Mouse (Mus musculus): ENCODE measurements at regions not wholly inside any gene's neighbourhood (a gene's known extent, or its start where the extent isn't known, plus 50 kb on each side); places are given as distances from the start of the nearest gene placed in this dataset.
A peak's percentile ranks its signal among the peaks of the same experiment; 100 is the strongest.

GRCm38 (mm10) chr3:78707687-78708086 is 578.6 kb downstream of the Rapgef2 start:
- Histone ChIP-seq H3K4me1 (no peaks in the 10 kb centered on the region), H3K9ac (no peak overlapping the region), H3K27ac (no peak overlapping the region), H3K4me2 (replicated peaks) (no peak overlapping the region), H3K9me3 (no peaks in the 10 kb centered on the region), H3K27me3 (no peaks in the 10 kb centered on the region), H3K4me3 (no peak overlapping the region), H3K36me3 (no peaks in the 10 kb centered on the region)
- WGBS, result 64% methylated on average over 1 of the region's 1 CpGs
- ATAC-seq (ENCODE audit: insufficient number of reproducible peaks, insufficient read depth, low FRiP score, low TSS enrichment), result no peak

GRCm38 (mm10) chr3:78698936-78699335 is 587.4 kb downstream of the Rapgef2 start:
- Histone ChIP-seq H3K9ac (no peak overlapping the region), H3K4me1 (no peaks in the 10 kb centered on the region), H3K27me3 (no peaks in the 10 kb centered on the region), H3K27ac (no peak overlapping the region), H3K9me3 (no peaks in the 10 kb centered on the region), H3K4me2 (replicated peaks) (no peak overlapping the region), H3K36me3 (no peaks in the 10 kb centered on the region), H3K4me3 (no peak overlapping the region)
- WGBS, result 47% methylated on average over 5 of the region's 5 CpGs
- 0 out of 2 replicates have a peak, but pooled peaks have one; percentile 15 for ATAC-seq (ENCODE audit: insufficient number of reproducible peaks, insufficient read depth, low FRiP score, low TSS enrichment)

- Histone ChIP-seq H3K9ac (no peak overlapping the region), H3K9me3 (no peaks in the 10 kb centered on the region), H3K4me1 (no peaks in the 10 kb centered on the region), H3K27me3 (no peaks in the 10 kb centered on the region), H3K27ac (no peak overlapping the region), H3K36me3 (no peaks in the 10 kb centered on the region), H3K4me2 (replicated peaks) (no peak overlapping the region), H3K4me3 (no peak overlapping the region)
- no peak for ATAC-seq (ENCODE audit: insufficient number of reproducible peaks, insufficient read depth, low FRiP score, low TSS enrichment)
- 67% methylated on average over 3 of the region's 3 CpGs for WGBS
Observed at GRCm38 (mm10) chr3:78691499-78691898, 594.8 kb downstream of the Rapgef2 start.

- WGBS, result 88% methylated on average over 1 of the region's 1 CpGs
- Histone ChIP-seq H3K36me3 (no peaks in the 10 kb centered on the region), H3K9me3 (no peaks in the 10 kb centered on the region), H3K27me3 (no peaks in the 10 kb centered on the region), H3K27ac (no peak overlapping the region), H3K4me3 (no peak overlapping the region), H3K9ac (no peak overlapping the region), H3K4me1 (no peaks in the 10 kb centered on the region), H3K4me2 (replicated peaks) (no peak overlapping the region)
- no peak for ATAC-seq (ENCODE audit: insufficient number of reproducible peaks, insufficient read depth, low FRiP score, low TSS enrichment)
Observed at GRCm38 (mm10) chr3:78677656-78678055, 608.7 kb downstream of the Rapgef2 start.

GRCm38 (mm10) chr3:78676806-78677205 is 609.5 kb downstream of the Rapgef2 start:
- no peak for ATAC-seq (ENCODE audit: insufficient number of reproducible peaks, insufficient read depth, low FRiP score, low TSS enrichment)
- WGBS, result 53% methylated on average over 2 of the region's 2 CpGs
- no peaks in the 10 kb centered on the region for H3K9me3 ChIP-seq
- no peak overlapping the region for H3K9ac ChIP-seq
- H3K4me1 ChIP-seq, result no peaks in the 10 kb centered on the region
- H3K27me3 ChIP-seq, result no peaks in the 10 kb centered on the region
- no peak overlapping the region for H3K4me2 ChIP-seq (replicated peaks)
- no peak overlapping the region for H3K27ac ChIP-seq
- H3K36me3 ChIP-seq, result no peaks in the 10 kb centered on the region
- H3K4me3 ChIP-seq, result no peak overlapping the region

GRCm38 (mm10) chr3:78674529-78675187 is 611.7 kb downstream of the Rapgef2 start:
- WGBS, result 82% methylated on average over 5 of the region's 5 CpGs
- Histone ChIP-seq H3K36me3 (no peaks in the 10 kb centered on the region), H3K27ac (no peak overlapping the region), H3K4me3 (no peak overlapping the region), H3K9me3 (no peaks in the 10 kb centered on the region), H3K27me3 (no peaks in the 10 kb centered on the region), H3K4me2 (replicated peaks) (no peak overlapping the region), H3K4me1 (no peaks in the 10 kb centered on the region), H3K9ac (no peak overlapping the region)
- no peak for ATAC-seq (ENCODE audit: insufficient number of reproducible peaks, insufficient read depth, low FRiP score, low TSS enrichment)

GRCm38 (mm10) chr3:78668050-78668449 is 618.3 kb downstream of the Rapgef2 start:
- H3K27me3 ChIP-seq, result no peaks in the 10 kb centered on the region

GRCm38 (mm10) chr3:78667374-78668023 is 618.8 kb downstream of the Rapgef2 start:
- H3K27ac ChIP-seq, result no peak overlapping the region
- 76% methylated on average over 4 of the region's 4 CpGs for WGBS
- no peaks in the 10 kb centered on the region for H3K4me1 ChIP-seq
- H3K36me3 ChIP-seq, result no peaks in the 10 kb centered on the region
- H3K4me3 ChIP-seq, result no peak overlapping the region
- ATAC-seq (ENCODE audit: insufficient number of reproducible peaks, insufficient read depth, low FRiP score, low TSS enrichment), result no peak
- no peaks in the 10 kb centered on the region for H3K9me3 ChIP-seq
- H3K27me3 ChIP-seq, result no peaks in the 10 kb centered on the region
- H3K9ac ChIP-seq, result no peak overlapping the region
- H3K4me2 ChIP-seq (replicated peaks), result no peak overlapping the region

More at GRCm38 (mm10) chr3:78668050-78668449, 618.3 kb downstream of the Rapgef2 start:
- Histone ChIP-seq H3K9ac (no peak overlapping the region), H3K4me1 (no peaks in the 10 kb centered on the region), H3K9me3 (no peaks in the 10 kb centered on the region), H3K4me3 (no peak overlapping the region), H3K27ac (no peak overlapping the region), H3K36me3 (no peaks in the 10 kb centered on the region), H3K4me2 (replicated peaks) (no peak overlapping the region)
- no peak for ATAC-seq (ENCODE audit: insufficient number of reproducible peaks, insufficient read depth, low FRiP score, low TSS enrichment)

GRCm38 (mm10) chr3:78648115-78648514 is 638.2 kb downstream of the Rapgef2 start:
- no peak for ATAC-seq (ENCODE audit: insufficient number of reproducible peaks, insufficient read depth, low FRiP score, low TSS enrichment)
- H3K4me3 ChIP-seq, result no peak overlapping the region
- WGBS, result 86% methylated on average over 2 of the region's 2 CpGs
- H3K27ac ChIP-seq, result no peak overlapping the region
- H3K27me3 ChIP-seq, result no peaks in the 10 kb centered on the region
- no peak overlapping the region for H3K4me2 ChIP-seq (replicated peaks)
- no peaks in the 10 kb centered on the region for H3K4me1 ChIP-seq
- no peaks in the 10 kb centered on the region for H3K9me3 ChIP-seq
- H3K9ac ChIP-seq, result no peak overlapping the region
- H3K36me3 ChIP-seq, result no peaks in the 10 kb centered on the region

GRCm38 (mm10) chr3:78635386-78635785 is 650.9 kb downstream of the Rapgef2 start:
- Histone ChIP-seq H3K4me3 (no peak overlapping the region), H3K9me3 (no peaks in the 10 kb centered on the region), H3K27me3 (no peaks in the 10 kb centered on the region), H3K36me3 (no peaks in the 10 kb centered on the region), H3K27ac (no peak overlapping the region), H3K4me2 (replicated peaks) (no peak overlapping the region), H3K9ac (no peak overlapping the region), H3K4me1 (no peaks in the 10 kb centered on the region)
- WGBS, result 67% methylated on average over 4 of the region's 4 CpGs
- ATAC-seq (ENCODE audit: insufficient number of reproducible peaks, insufficient read depth, low FRiP score, low TSS enrichment), result no peak

GRCm38 (mm10) chr3:78618900-78619299 is 667.4 kb downstream of the Rapgef2 start:
- no peaks in the 10 kb centered on the region for H3K27me3 ChIP-seq
- no peaks in the 10 kb centered on the region for H3K4me1 ChIP-seq
- no peak overlapping the region for H3K4me2 ChIP-seq (replicated peaks)
- WGBS, result 35% methylated on average over 3 of the region's 3 CpGs
- H3K4me3 ChIP-seq, result no peak overlapping the region
- H3K36me3 ChIP-seq, result no peaks in the 10 kb centered on the region
- no peaks in the 10 kb centered on the region for H3K9me3 ChIP-seq
- no peak overlapping the region for H3K27ac ChIP-seq
- H3K9ac ChIP-seq, result no peak overlapping the region
- ATAC-seq (ENCODE audit: insufficient number of reproducible peaks, insufficient read depth, low FRiP score, low TSS enrichment), result no peak

GRCm38 (mm10) chr3:78594718-78595236 is 691.5 kb downstream of the Rapgef2 start:
- Histone ChIP-seq H3K9me3 (no peaks in the 10 kb centered on the region), H3K4me3 (no peak overlapping the region), H3K4me2 (replicated peaks) (peak overlapping the region; percentile 10), H3K27ac (no peak overlapping the region), H3K9ac (no peak overlapping the region), H3K4me1 (no peaks in the 10 kb centered on the region), H3K27me3 (no peaks in the 10 kb centered on the region), H3K36me3 (no peaks in the 10 kb centered on the region)
- 6% methylated on average over 6 of the region's 6 CpGs for WGBS
- ATAC-seq (ENCODE audit: insufficient number of reproducible peaks, insufficient read depth, low FRiP score, low TSS enrichment), result peak; percentile 67; the same call in 1 of the 2 replicates
